Mouse (Mus musculus) monocyte, adult 5-6 weeks (primary cell): ENCODE results near the gene Zic5. TPM values are rescaled to one million over a fixed set of nuclear protein-coding genes. Genes with fewer than 3 reads are reported as not detected.

Experiments used
- total RNA-seq: library from RNA; stranded (forward); fragments of 200-1000, 200-491, 200-594 nt; gene quantifications from 3 replicates; pipeline ENCODE4 v1.2.3, GENCODE M21; 2017

Gene Zic5
- total RNA-seq, 1 experiment from 2014 or later: 0.38 TPM

Other genes starting within 250 kb of the Zic5 start
- gene Gm5089, start 14.6 kb downstream of the Zic5 start, total RNA-seq: not detected in 3 replicates
- not detected in 3 replicates for gene Zic2, start 9.8 kb upstream of the Zic5 start, total RNA-seq
- gene Gm10837, start 24.9 kb upstream of the Zic5 start, total RNA-seq: not detected in 3 replicates
- 17.2 to 34.0 TPM (median 25.9 TPM) in 3 replicates for gene Pcca, start 68.6 kb upstream of the Zic5 start, total RNA-seq